Mouse (Mus musculus): ENCODE measurements at regions not wholly inside any gene's neighbourhood (a gene's known extent, or its start where the extent isn't known, plus 50 kb on each side); places are given as distances from the start of the nearest gene placed in this dataset.

DNA sequence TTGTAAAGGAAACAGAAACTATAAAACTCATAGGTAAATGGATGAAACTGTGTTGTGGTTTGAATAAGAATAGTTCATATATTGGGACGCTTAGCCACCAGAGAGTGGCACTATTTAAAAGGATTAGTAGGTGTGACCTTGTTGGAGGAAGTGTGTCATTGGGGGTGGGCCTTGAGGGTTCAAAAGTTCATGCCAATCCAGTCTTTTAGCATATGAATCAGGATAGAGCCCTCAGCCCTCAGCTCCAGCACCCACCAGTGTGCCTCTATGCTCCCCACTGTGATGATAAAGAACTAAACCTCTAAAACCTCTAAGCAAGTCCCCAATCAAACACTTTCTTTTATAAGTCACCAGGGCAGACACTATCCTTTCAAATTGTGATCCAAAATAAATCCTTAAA lies 199.4 kb downstream of the Rnf144b start:
- H3K4me3 ChIP-seq (ENCODE audit: low read depth, low read length): no peak overlapping the region
- H3K27ac ChIP-seq (ENCODE audit: insufficient read depth, low read length): no peak overlapping the region
- TF ChIP-seq CTCF (IDR thresholded peaks at IDR 0.05; ENCODE audit: low read depth, low read length) (no peak), EP300 (IDR thresholded peaks at IDR 0.05; ENCODE audit: insufficient read depth, low read depth, low read length) (no peak), POLR2A (IDR thresholded peaks at IDR 0.05; ENCODE audit: insufficient read depth, low read length) (no peak)
- no peaks in the 10 kb centered on the region for H3K9me3 ChIP-seq (replicated peaks; ENCODE audit: control insufficient read depth, insufficient read depth, low read length, poor library complexity, severe bottlenecking)
- no peaks in the 10 kb centered on the region for H3K27me3 ChIP-seq (ENCODE audit: control insufficient read depth, insufficient read depth, low read length, poor library complexity, severe bottlenecking)
- H3K36me3 ChIP-seq (ENCODE audit: control insufficient read depth, insufficient read depth, low read length, poor library complexity, severe bottlenecking): no peaks in the 10 kb centered on the region
- no peak overlapping the region for H3K9ac ChIP-seq (ENCODE audit: low read depth, poor library complexity, severe bottlenecking)
- H3K4me1 ChIP-seq (ENCODE audit: control insufficient read depth, insufficient read depth, low read length): no peaks in the 10 kb centered on the region

DNA sequence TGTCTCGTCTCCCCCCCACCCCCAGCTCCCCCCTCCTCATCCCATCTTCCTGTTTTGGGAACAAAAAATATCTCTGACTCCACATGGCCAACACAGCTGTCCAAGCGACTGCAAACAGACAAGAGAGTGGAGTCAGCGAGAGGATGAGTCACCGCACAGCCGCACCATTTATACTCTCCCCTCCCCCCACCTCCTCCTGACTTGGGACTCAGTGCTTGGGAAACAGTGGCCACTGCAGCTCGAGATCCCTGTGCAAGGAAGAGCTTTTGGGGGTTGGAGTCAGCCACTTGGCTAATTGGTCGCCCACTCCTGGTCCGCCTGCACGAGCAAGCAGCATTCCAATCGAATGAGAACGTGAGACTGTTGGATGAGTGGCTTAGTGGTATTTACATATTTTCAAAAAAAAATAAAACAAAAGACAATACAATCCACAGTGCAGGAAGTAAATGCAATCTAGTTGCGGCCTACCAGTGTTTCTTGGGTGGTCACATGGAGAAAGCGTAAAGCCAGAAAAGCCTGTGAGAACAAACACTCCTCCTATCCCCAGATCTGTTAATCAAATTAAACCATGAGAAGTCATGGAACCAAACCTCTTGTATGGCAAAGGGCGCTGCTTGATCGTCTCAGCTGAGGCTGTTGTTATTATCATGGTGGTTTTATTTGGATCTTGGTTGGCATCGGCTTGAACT lies 213.7 kb downstream of the Rnf144b start:
- H3K9ac ChIP-seq (ENCODE audit: low read depth, poor library complexity, severe bottlenecking): no peak overlapping the region
- no peak overlapping the region for H3K4me3 ChIP-seq (ENCODE audit: low read depth, low read length)
- no peak overlapping the region for H3K27ac ChIP-seq (ENCODE audit: insufficient read depth, low read length)

DNA sequence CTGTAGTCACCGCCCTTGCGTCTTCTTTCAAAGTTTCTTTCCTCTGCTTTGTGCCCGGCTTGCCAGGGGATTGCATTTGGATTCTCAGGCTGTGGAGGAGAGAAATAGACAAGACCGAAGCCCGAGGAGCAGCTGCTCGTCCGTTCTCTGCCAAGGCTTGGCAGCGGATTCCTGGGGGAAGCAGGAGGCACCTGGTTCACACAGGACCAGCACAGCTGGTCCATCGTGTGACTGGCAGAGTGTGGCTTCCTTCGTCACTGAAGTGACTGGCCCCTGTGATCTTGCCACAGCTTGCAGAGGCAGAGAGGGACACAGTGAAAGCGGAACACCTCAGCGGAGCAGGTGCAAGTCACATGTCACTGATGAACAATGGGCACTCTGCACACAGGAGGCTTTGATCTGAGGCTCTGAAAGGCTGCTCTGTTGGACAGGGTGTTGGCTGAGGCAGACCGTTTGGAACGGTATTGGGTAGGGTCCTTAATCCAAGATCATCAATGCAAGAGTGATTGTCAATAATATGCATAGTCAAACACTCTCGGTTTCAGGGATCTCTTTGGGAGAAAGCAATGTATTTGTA lies 214.5 kb downstream of the Rnf144b start:
- no peak overlapping the region for H3K27ac ChIP-seq (ENCODE audit: insufficient read depth, low read length)

More for the DNA sequence above, 213.7 kb downstream of the Rnf144b start:
- peaks cover 2% of the 10 kb centered on the region for H3K4me1 ChIP-seq (ENCODE audit: control insufficient read depth, insufficient read depth, low read length)
- no peaks in the 10 kb centered on the region for H3K9me3 ChIP-seq (replicated peaks; ENCODE audit: control insufficient read depth, insufficient read depth, low read length, poor library complexity, severe bottlenecking)
- H3K36me3 ChIP-seq (ENCODE audit: control insufficient read depth, insufficient read depth, low read length, poor library complexity, severe bottlenecking): no peaks in the 10 kb centered on the region
- TF ChIP-seq EP300 (IDR thresholded peaks at IDR 0.05; ENCODE audit: insufficient read depth, low read depth, low read length): no peak
- no peaks in the 10 kb centered on the region for H3K27me3 ChIP-seq (ENCODE audit: control insufficient read depth, insufficient read depth, low read length, poor library complexity, severe bottlenecking)

DNA sequence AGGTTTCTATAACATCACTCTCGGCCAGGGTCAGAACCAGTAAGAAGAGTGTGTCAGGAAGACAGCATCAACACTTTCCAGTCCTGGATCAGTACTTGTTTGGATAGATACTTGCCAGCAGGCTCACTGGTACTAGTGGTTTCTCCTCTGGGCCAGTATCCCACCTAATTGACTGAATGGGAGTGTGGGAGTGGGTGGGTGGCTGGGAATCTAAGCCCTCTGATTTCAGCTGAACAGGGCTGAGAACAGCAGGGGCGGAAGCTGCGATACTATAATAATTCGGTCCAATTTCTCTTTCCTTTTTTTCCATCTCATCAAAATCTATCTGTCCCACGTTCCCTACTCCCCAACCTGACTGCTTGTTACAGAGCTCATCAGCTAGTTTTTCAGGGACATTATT lies 217.0 kb downstream of the Rnf144b start:
- no peak overlapping the region for H3K4me3 ChIP-seq (ENCODE audit: low read depth, low read length)
- no peaks in the 10 kb centered on the region for H3K9me3 ChIP-seq (replicated peaks; ENCODE audit: control insufficient read depth, insufficient read depth, low read length, poor library complexity, severe bottlenecking)
- peaks cover 2% of the 10 kb centered on the region for H3K4me1 ChIP-seq (ENCODE audit: control insufficient read depth, insufficient read depth, low read length)
- H3K9ac ChIP-seq (ENCODE audit: low read depth, poor library complexity, severe bottlenecking): no peak overlapping the region
- H3K36me3 ChIP-seq (ENCODE audit: control insufficient read depth, insufficient read depth, low read length, poor library complexity, severe bottlenecking): no peaks in the 10 kb centered on the region
- no peaks in the 10 kb centered on the region for H3K27me3 ChIP-seq (ENCODE audit: control insufficient read depth, insufficient read depth, low read length, poor library complexity, severe bottlenecking)
- no peak overlapping the region for H3K27ac ChIP-seq (ENCODE audit: insufficient read depth, low read length)
- TF ChIP-seq CTCF (IDR thresholded peaks at IDR 0.05; ENCODE audit: low read depth, low read length) (no peak), POLR2A (IDR thresholded peaks at IDR 0.05; ENCODE audit: insufficient read depth, low read length) (no peak), EP300 (IDR thresholded peaks at IDR 0.05; ENCODE audit: insufficient read depth, low read depth, low read length) (no peak)

More for the DNA sequence above, 214.5 kb downstream of the Rnf144b start:
- Histone ChIP-seq H3K36me3 (ENCODE audit: control insufficient read depth, insufficient read depth, low read length, poor library complexity, severe bottlenecking) (no peaks in the 10 kb centered on the region), H3K4me1 (ENCODE audit: control insufficient read depth, insufficient read depth, low read length) (peaks cover 2% of the 10 kb centered on the region), H3K9me3 (replicated peaks; ENCODE audit: control insufficient read depth, insufficient read depth, low read length, poor library complexity, severe bottlenecking) (no peaks in the 10 kb centered on the region), H3K27me3 (ENCODE audit: control insufficient read depth, insufficient read depth, low read length, poor library complexity, severe bottlenecking) (no peaks in the 10 kb centered on the region), H3K4me3 (ENCODE audit: low read depth, low read length) (no peak overlapping the region), H3K9ac (ENCODE audit: low read depth, poor library complexity, severe bottlenecking) (no peak overlapping the region)
- TF ChIP-seq POLR2A (IDR thresholded peaks at IDR 0.05; ENCODE audit: insufficient read depth, low read length): no peak
- no peak for TF ChIP-seq CTCF (IDR thresholded peaks at IDR 0.05; ENCODE audit: low read depth, low read length)
- no peak for TF ChIP-seq EP300 (IDR thresholded peaks at IDR 0.05; ENCODE audit: insufficient read depth, low read depth, low read length)

DNA sequence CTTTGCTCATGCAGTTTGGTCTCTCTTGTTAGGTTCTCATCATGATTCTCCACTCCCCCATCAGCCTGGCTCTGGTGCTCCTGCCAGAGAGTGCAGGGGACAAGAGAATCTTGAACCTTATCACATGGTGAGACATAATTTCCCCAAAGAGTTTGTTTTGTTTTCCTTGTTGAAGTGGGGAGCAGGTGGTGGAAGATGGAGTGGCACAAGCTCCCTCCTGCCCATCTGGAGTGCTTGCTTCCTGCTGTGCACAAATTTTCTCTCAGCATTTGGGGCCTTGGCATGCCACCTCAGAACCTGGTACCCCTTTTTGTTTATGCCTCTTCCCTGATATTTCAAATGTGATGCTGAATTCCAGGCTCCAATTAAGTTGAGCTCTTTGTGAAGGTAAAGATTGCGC lies 219.9 kb downstream of the Rnf144b start:
- no peak overlapping the region for H3K9ac ChIP-seq (ENCODE audit: low read depth, poor library complexity, severe bottlenecking)
- H3K27ac ChIP-seq (ENCODE audit: insufficient read depth, low read length): no peak overlapping the region
- TF ChIP-seq POLR2A (IDR thresholded peaks at IDR 0.05; ENCODE audit: insufficient read depth, low read length): no peak
- no peak for TF ChIP-seq CTCF (IDR thresholded peaks at IDR 0.05; ENCODE audit: low read depth, low read length)
- TF ChIP-seq EP300 (IDR thresholded peaks at IDR 0.05; ENCODE audit: insufficient read depth, low read depth, low read length): no peak
- no peaks in the 10 kb centered on the region for H3K36me3 ChIP-seq (ENCODE audit: control insufficient read depth, insufficient read depth, low read length, poor library complexity, severe bottlenecking)
- no peaks in the 10 kb centered on the region for H3K4me1 ChIP-seq (ENCODE audit: control insufficient read depth, insufficient read depth, low read length)
- H3K9me3 ChIP-seq (replicated peaks; ENCODE audit: control insufficient read depth, insufficient read depth, low read length, poor library complexity, severe bottlenecking): no peaks in the 10 kb centered on the region
- no peak overlapping the region for H3K4me3 ChIP-seq (ENCODE audit: low read depth, low read length)
- no peaks in the 10 kb centered on the region for H3K27me3 ChIP-seq (ENCODE audit: control insufficient read depth, insufficient read depth, low read length, poor library complexity, severe bottlenecking)

DNA sequence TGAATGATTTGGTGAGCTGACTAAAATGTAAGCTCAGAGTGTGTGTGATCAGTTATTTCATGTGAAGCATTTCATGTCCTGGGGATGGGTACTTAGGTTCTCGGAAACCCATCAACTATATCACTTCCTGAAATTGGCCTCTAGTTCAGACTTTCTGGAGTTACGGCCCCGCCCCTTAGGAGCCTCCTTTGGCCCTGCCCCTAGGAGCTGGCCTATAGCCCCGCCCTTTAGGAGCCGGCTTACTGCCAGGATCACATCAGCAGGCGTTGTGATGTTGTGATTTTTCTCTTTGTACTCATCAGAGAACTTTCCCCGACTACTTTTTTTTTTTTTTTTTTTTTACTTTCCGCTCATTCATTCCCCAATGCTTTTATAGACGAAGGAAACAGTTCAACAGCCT lies 223.1 kb downstream of the Rnf144b start:
- TF ChIP-seq CTCF (IDR thresholded peaks at IDR 0.05; ENCODE audit: low read depth, low read length) (no peak), EP300 (IDR thresholded peaks at IDR 0.05; ENCODE audit: insufficient read depth, low read depth, low read length) (no peak), POLR2A (IDR thresholded peaks at IDR 0.05; ENCODE audit: insufficient read depth, low read length) (no peak)
- no peak overlapping the region for H3K4me3 ChIP-seq (ENCODE audit: low read depth, low read length)
- H3K27me3 ChIP-seq (ENCODE audit: control insufficient read depth, insufficient read depth, low read length, poor library complexity, severe bottlenecking): no peaks in the 10 kb centered on the region
- H3K9me3 ChIP-seq (replicated peaks; ENCODE audit: control insufficient read depth, insufficient read depth, low read length, poor library complexity, severe bottlenecking): no peaks in the 10 kb centered on the region
- H3K9ac ChIP-seq (ENCODE audit: low read depth, poor library complexity, severe bottlenecking): no peak overlapping the region
- H3K27ac ChIP-seq (ENCODE audit: insufficient read depth, low read length): no peak overlapping the region
- no peaks in the 10 kb centered on the region for H3K36me3 ChIP-seq (ENCODE audit: control insufficient read depth, insufficient read depth, low read length, poor library complexity, severe bottlenecking)
- H3K4me1 ChIP-seq (ENCODE audit: control insufficient read depth, insufficient read depth, low read length): no peaks in the 10 kb centered on the region
